Mouse (Mus musculus): ENCODE measurements at regions not wholly inside any gene's neighbourhood (a gene's known extent, or its start where the extent isn't known, plus 50 kb on each side); places are given as distances from the start of the nearest gene placed in this dataset.
"Not testable (repeated sequence)": the region's sequence is repeated elsewhere in the genome, so short reads cannot be mapped to it uniquely, and the experiment has no call there.

- Histone ChIP-seq H3K4me1 (ENCODE audit: control insufficient read depth, insufficient read depth, insufficient read length) (no peaks in the 10 kb centered on the region), H3K36me3 (ENCODE audit: control insufficient read depth, insufficient read depth, low read length) (no peaks in the 10 kb centered on the region), H3K27ac (ENCODE audit: insufficient read depth, low read length) (no peak overlapping the region), H3K4me3 (ENCODE audit: extremely low read depth, insufficient read depth, insufficient read length) (no peak overlapping the region), H3K27me3 (ENCODE audit: control insufficient read depth, insufficient read depth, low read length) (no peaks in the 10 kb centered on the region)
- no peak for TF ChIP-seq POLR2A (IDR thresholded peaks at IDR 0.05; ENCODE audit: low read depth, low read length)
- no peak for TF ChIP-seq CTCF (IDR thresholded peaks at IDR 0.05; ENCODE audit: extremely low read depth, insufficient read depth, insufficient read length, insufficient replicate concordance)
- DNase-seq (ENCODE audit: low read depth in 1 of 2, low spot score in 2 of 2), result no peak
- WGBS, result 25% methylated on average over 6 of the region's 6 CpGs
Measured at GRCm38 (mm10) chr5:51988913-51989312, 201.4 kb downstream of the Dhx15 start.

- H3K27ac ChIP-seq (ENCODE audit: insufficient read depth, low read length), result no peak overlapping the region
- WGBS, result 88% methylated on average over 6 of the region's 6 CpGs
- no peak overlapping the region for H3K4me3 ChIP-seq (ENCODE audit: extremely low read depth, insufficient read depth, insufficient read length)
- no peaks in the 10 kb centered on the region for H3K36me3 ChIP-seq (ENCODE audit: control insufficient read depth, insufficient read depth, low read length)
- no peak for DNase-seq (ENCODE audit: low read depth in 1 of 2, low spot score in 2 of 2)
- no peaks in the 10 kb centered on the region for H3K27me3 ChIP-seq (ENCODE audit: control insufficient read depth, insufficient read depth, low read length)
- TF ChIP-seq POLR2A (IDR thresholded peaks at IDR 0.05; ENCODE audit: low read depth, low read length) (no peak), CTCF (IDR thresholded peaks at IDR 0.05; ENCODE audit: extremely low read depth, insufficient read depth, insufficient read length, insufficient replicate concordance) (no peak)
- H3K4me1 ChIP-seq (ENCODE audit: control insufficient read depth, insufficient read depth, insufficient read length), result no peaks in the 10 kb centered on the region
Measured at GRCm38 (mm10) chr5:51984966-51985365, 205.3 kb downstream of the Dhx15 start.

GRCm38 (mm10) chr5:51982780-51983179 is 207.5 kb downstream of the Dhx15 start:
- no peak for DNase-seq (ENCODE audit: low read depth in 1 of 2, low spot score in 2 of 2)
- Histone ChIP-seq H3K27ac (ENCODE audit: insufficient read depth, low read length) (no peak overlapping the region), H3K36me3 (ENCODE audit: control insufficient read depth, insufficient read depth, low read length) (no peaks in the 10 kb centered on the region), H3K27me3 (ENCODE audit: control insufficient read depth, insufficient read depth, low read length) (no peaks in the 10 kb centered on the region), H3K4me1 (ENCODE audit: control insufficient read depth, insufficient read depth, insufficient read length) (no peaks in the 10 kb centered on the region), H3K4me3 (ENCODE audit: extremely low read depth, insufficient read depth, insufficient read length) (no peak overlapping the region)
- WGBS, result 90% methylated on average over 7 of the region's 7 CpGs
- TF ChIP-seq POLR2A (IDR thresholded peaks at IDR 0.05; ENCODE audit: low read depth, low read length) (no peak), CTCF (IDR thresholded peaks at IDR 0.05; ENCODE audit: extremely low read depth, insufficient read depth, insufficient read length, insufficient replicate concordance) (no peak)

- Histone ChIP-seq H3K27me3 (ENCODE audit: control insufficient read depth, insufficient read depth, low read length) (no peaks in the 10 kb centered on the region), H3K4me1 (ENCODE audit: control insufficient read depth, insufficient read depth, insufficient read length) (no peaks in the 10 kb centered on the region), H3K36me3 (ENCODE audit: control insufficient read depth, insufficient read depth, low read length) (no peaks in the 10 kb centered on the region), H3K4me3 (ENCODE audit: extremely low read depth, insufficient read depth, insufficient read length) (no peak overlapping the region), H3K27ac (ENCODE audit: insufficient read depth, low read length) (no peak overlapping the region)
- no peak for TF ChIP-seq CTCF (IDR thresholded peaks at IDR 0.05; ENCODE audit: extremely low read depth, insufficient read depth, insufficient read length, insufficient replicate concordance)
- no peak for TF ChIP-seq POLR2A (IDR thresholded peaks at IDR 0.05; ENCODE audit: low read depth, low read length)
- WGBS, result 84% methylated on average over 5 of the region's 5 CpGs
- no peak for DNase-seq (ENCODE audit: low read depth in 1 of 2, low spot score in 2 of 2)
Measured at GRCm38 (mm10) chr5:51980901-51981300, 209.4 kb downstream of the Dhx15 start.

- 83% methylated on average over 5 of the region's 5 CpGs for WGBS
- DNase-seq (ENCODE audit: low read depth in 1 of 2, low spot score in 2 of 2), result no peak
- TF ChIP-seq POLR2A (IDR thresholded peaks at IDR 0.05; ENCODE audit: low read depth, low read length), result no peak
- no peak for TF ChIP-seq CTCF (IDR thresholded peaks at IDR 0.05; ENCODE audit: extremely low read depth, insufficient read depth, insufficient read length, insufficient replicate concordance)
- no peaks in the 10 kb centered on the region for H3K4me1 ChIP-seq (ENCODE audit: control insufficient read depth, insufficient read depth, insufficient read length)
- no peak overlapping the region for H3K27ac ChIP-seq (ENCODE audit: insufficient read depth, low read length)
- H3K27me3 ChIP-seq (ENCODE audit: control insufficient read depth, insufficient read depth, low read length), result no peaks in the 10 kb centered on the region
- H3K4me3 ChIP-seq (ENCODE audit: extremely low read depth, insufficient read depth, insufficient read length), result no peak overlapping the region
- no peaks in the 10 kb centered on the region for H3K36me3 ChIP-seq (ENCODE audit: control insufficient read depth, insufficient read depth, low read length)
Measured at GRCm38 (mm10) chr5:51952499-51952898, 237.8 kb downstream of the Dhx15 start.

- Histone ChIP-seq H3K4me3 (ENCODE audit: extremely low read depth, insufficient read depth, insufficient read length) (no peak overlapping the region), H3K36me3 (ENCODE audit: control insufficient read depth, insufficient read depth, low read length) (no peaks in the 10 kb centered on the region), H3K27me3 (ENCODE audit: control insufficient read depth, insufficient read depth, low read length) (no peaks in the 10 kb centered on the region), H3K4me1 (ENCODE audit: control insufficient read depth, insufficient read depth, insufficient read length) (no peaks in the 10 kb centered on the region), H3K27ac (ENCODE audit: insufficient read depth, low read length) (no peak overlapping the region)
- no peak for DNase-seq (ENCODE audit: low read depth in 1 of 2, low spot score in 2 of 2)
- no peak for TF ChIP-seq CTCF (IDR thresholded peaks at IDR 0.05; ENCODE audit: extremely low read depth, insufficient read depth, insufficient read length, insufficient replicate concordance)
- TF ChIP-seq POLR2A (IDR thresholded peaks at IDR 0.05; ENCODE audit: low read depth, low read length), result no peak
- 88% methylated on average over 5 of the region's 5 CpGs for WGBS
Measured at GRCm38 (mm10) chr5:51949996-51950395, 240.3 kb downstream of the Dhx15 start.

- no peaks in the 10 kb centered on the region for H3K4me1 ChIP-seq (ENCODE audit: control insufficient read depth, insufficient read depth, insufficient read length)
- H3K4me3 ChIP-seq (ENCODE audit: extremely low read depth, insufficient read depth, insufficient read length), result no peak overlapping the region
- TF ChIP-seq POLR2A (IDR thresholded peaks at IDR 0.05; ENCODE audit: low read depth, low read length), result no peak
- TF ChIP-seq CTCF (IDR thresholded peaks at IDR 0.05; ENCODE audit: extremely low read depth, insufficient read depth, insufficient read length, insufficient replicate concordance), result no peak
- DNase-seq (ENCODE audit: low read depth in 1 of 2, low spot score in 2 of 2), result no peak
- no peaks in the 10 kb centered on the region for H3K36me3 ChIP-seq (ENCODE audit: control insufficient read depth, insufficient read depth, low read length)
- WGBS, result 92% methylated on average over 3 of the region's 3 CpGs
- no peaks in the 10 kb centered on the region for H3K27me3 ChIP-seq (ENCODE audit: control insufficient read depth, insufficient read depth, low read length)
- H3K27ac ChIP-seq (ENCODE audit: insufficient read depth, low read length), result no peak overlapping the region
Measured at GRCm38 (mm10) chr5:51946062-51946461, 244.3 kb downstream of the Dhx15 start.

- H3K27ac ChIP-seq (ENCODE audit: insufficient read depth, low read length); H3K27me3 ChIP-seq (ENCODE audit: control insufficient read depth, insufficient read depth, low read length); H3K36me3 ChIP-seq (ENCODE audit: control insufficient read depth, insufficient read depth, low read length); H3K4me1 ChIP-seq (ENCODE audit: control insufficient read depth, insufficient read depth, insufficient read length); H3K4me3 ChIP-seq (ENCODE audit: extremely low read depth, insufficient read depth, insufficient read length); DNase-seq (ENCODE audit: low read depth in 1 of 2, low spot score in 2 of 2): not testable (repeated sequence)
- 71% methylated on average over 4 of the region's 4 CpGs for WGBS
Measured at GRCm38 (mm10) chr5:51941925-51942291, 248.4 kb downstream of the Dhx15 start.
